Mouse (Mus musculus): ENCODE measurements at regions not wholly inside any gene's neighbourhood (a gene's known extent, or its start where the extent isn't known, plus 50 kb on each side); places are given as distances from the start of the nearest gene placed in this dataset.

- no peak overlapping the region for H3K27ac ChIP-seq (replicated peaks)
- H3K4me3 ChIP-seq, result no peak overlapping the region
- WGBS, result 65% methylated on average over 7 of the region's 7 CpGs
- H3K36me3 ChIP-seq, result no peaks in the 10 kb centered on the region
- H3K4me1 ChIP-seq, result peaks cover 19% of the 10 kb centered on the region
- no peak for DNase-seq (ENCODE audit: low spot score)
- peaks cover 6% of the 10 kb centered on the region; the same call in 1 of the 2 replicates for H3K27me3 ChIP-seq (ENCODE audit: low read depth, poor library complexity, severe bottlenecking)
- no peaks in the 10 kb centered on the region for H3K9me3 ChIP-seq (replicated peaks)
Measured at GRCm38 (mm10) chr9:48108994-48109619, 52.7 kb upstream of the Nxpe4 start.

- no peak overlapping the region for H3K27ac ChIP-seq (replicated peaks)
- H3K4me1 ChIP-seq, result peaks cover 16% of the 10 kb centered on the region
- DNase-seq (ENCODE audit: low spot score), result no peak
- H3K9me3 ChIP-seq (replicated peaks), result no peaks in the 10 kb centered on the region
- H3K27me3 ChIP-seq (ENCODE audit: low read depth, poor library complexity, severe bottlenecking), result peaks cover 6% of the 10 kb centered on the region; the same call in 1 of the 2 replicates
- 66% methylated on average over 8 of the region's 8 CpGs for WGBS
- no peak overlapping the region for H3K4me3 ChIP-seq
- no peaks in the 10 kb centered on the region for H3K36me3 ChIP-seq
Measured at GRCm38 (mm10) chr9:48111316-48111890, 50.4 kb upstream of the Nxpe4 start.

Data from midbrain, embryonic 10.5 days (tissue).